Mouse (Mus musculus): ENCODE data around the gene Rbm24.

DNA sequence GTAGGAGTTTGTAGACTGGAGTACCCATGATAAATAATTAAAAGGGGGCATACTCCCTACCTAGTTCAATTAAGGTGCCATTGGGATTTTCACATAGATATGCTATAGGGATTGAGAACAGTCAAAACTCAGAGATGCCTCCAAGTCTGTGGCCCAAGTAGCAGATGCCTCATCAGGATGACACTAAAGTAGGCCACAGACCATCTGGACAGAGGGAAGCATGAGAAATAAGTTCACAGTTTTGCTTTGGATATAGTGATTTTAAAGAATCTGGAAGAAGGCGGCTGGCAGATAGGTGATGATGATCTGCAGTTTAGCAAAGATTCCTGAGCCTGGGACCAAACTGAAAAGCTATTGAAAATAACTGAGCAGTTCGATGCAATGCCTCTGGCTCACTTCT is 30.0 kb downstream of the Rbm24 start:
- TF ChIP-seq GATA1 (IDR thresholded peaks at IDR 0.05; ENCODE audit: low read length) (no peak), TAL1 (IDR thresholded peaks at IDR 0.05; ENCODE audit: low read length) (no peak)
